Mouse (Mus musculus) midbrain, embryonic 14.5 days (tissue): ENCODE measurements around the gene Tmem189. TPM values are rescaled to one million over a fixed set of nuclear protein-coding genes. Genes with fewer than 3 reads are reported as not detected.

Source experiments
- ATAC-seq: fragments of 200-750 bp; cut with Nextera tagmentation; 2 replicates; pipeline ENCODE4 v1.8.0; 2017; ENCODE audit warnings: moderate number of reproducible peaks, moderate library complexity; ENCODE audit not compliant: low FRiP score, low TSS enrichment
- DNase-seq: peaks from one replicate; pipeline ENCODE4 v3.0.0-alpha.2; 2015
- H3K27ac ChIP-seq: fragments of 300-500 bp; sonication (generic); replicated peaks from 2 replicates; pipeline ENCODE4 v1.5.1; 2014; ENCODE audit warnings: mild to moderate bottlenecking, low read depth, low read length, moderate library complexity
- H3K27me3 ChIP-seq: fragments of 300-500 bp; sonication (generic); 2 replicates; pipeline ENCODE4 v1.6.1; 2014; ENCODE audit warnings: low read length, control low read depth, mixed read lengths; ENCODE audit not compliant: control insufficient read depth, insufficient read depth
- H3K36me3 ChIP-seq: fragments of 300-500 bp; sonication (generic); 2 replicates; pipeline ENCODE4 v1.6.1; 2014; ENCODE audit warnings: low read length, control low read depth; ENCODE audit not compliant: control insufficient read depth, insufficient read depth
- H3K4me1 ChIP-seq: fragments of 300-500 bp; sonication (generic); 2 replicates; pipeline ENCODE4 v1.6.1; 2014; ENCODE audit warnings: mild to moderate bottlenecking, antibody characterized with exemption, low read length, control low read depth; ENCODE audit not compliant: control insufficient read depth, insufficient read depth
- H3K4me2 ChIP-seq: fragments of 300-500 bp; sonication (generic); 2 replicates; pipeline ENCODE4 v1.6.1; 2014; ENCODE audit warnings: mild to moderate bottlenecking, low read length, moderate library complexity
- H3K4me3 ChIP-seq: fragments of 300-500 bp; sonication (generic); replicated peaks from 2 replicates; pipeline ENCODE4 v1.5.1; 2014; ENCODE audit warnings: low read depth, low read length
- H3K9ac ChIP-seq: fragments of 300-500 bp; sonication (generic); replicated peaks from 2 replicates; pipeline ENCODE4 v1.6.1; 2014; ENCODE audit warnings: mild to moderate bottlenecking, low read length, moderate library complexity
- H3K9me3 ChIP-seq: fragments of 300-500 bp; sonication (generic); 2 replicates; pipeline ENCODE4 v1.6.1; 2016; ENCODE audit warnings: low read length, control low read depth, mixed read lengths; ENCODE audit not compliant: control insufficient read depth
- WGBS: fragments of 180-500 bp; shearing (Covaris S2); extraction: QIAGEN DNeasy Blood & Tissue Kit; methylation state at CpG from one replicate; pipeline ENCODE4 v1.1.7; 2014; 5-methylcytosine and 5-hydroxymethylcytosine counted together
- microRNA-seq: library from miRNA; unstranded; fragments of <30 nt; microRNA quantifications from one replicate; pipeline ENCODE4, GENCODE M21; 2016
- polyA plus RNA-seq: library from polyadenylated mRNA; unstranded; fragments of >200 nt; fragmentation: Nextera tagmentation; extraction: Ambion mirVana; gene quantifications from 2 replicates; pipeline ENCODE4 v1.2.1, GENCODE M21; 2014

Gene Tmem189
- polyA plus RNA-seq, 1 experiment from 2014 or later, result 28.8 TPM

DNA sequence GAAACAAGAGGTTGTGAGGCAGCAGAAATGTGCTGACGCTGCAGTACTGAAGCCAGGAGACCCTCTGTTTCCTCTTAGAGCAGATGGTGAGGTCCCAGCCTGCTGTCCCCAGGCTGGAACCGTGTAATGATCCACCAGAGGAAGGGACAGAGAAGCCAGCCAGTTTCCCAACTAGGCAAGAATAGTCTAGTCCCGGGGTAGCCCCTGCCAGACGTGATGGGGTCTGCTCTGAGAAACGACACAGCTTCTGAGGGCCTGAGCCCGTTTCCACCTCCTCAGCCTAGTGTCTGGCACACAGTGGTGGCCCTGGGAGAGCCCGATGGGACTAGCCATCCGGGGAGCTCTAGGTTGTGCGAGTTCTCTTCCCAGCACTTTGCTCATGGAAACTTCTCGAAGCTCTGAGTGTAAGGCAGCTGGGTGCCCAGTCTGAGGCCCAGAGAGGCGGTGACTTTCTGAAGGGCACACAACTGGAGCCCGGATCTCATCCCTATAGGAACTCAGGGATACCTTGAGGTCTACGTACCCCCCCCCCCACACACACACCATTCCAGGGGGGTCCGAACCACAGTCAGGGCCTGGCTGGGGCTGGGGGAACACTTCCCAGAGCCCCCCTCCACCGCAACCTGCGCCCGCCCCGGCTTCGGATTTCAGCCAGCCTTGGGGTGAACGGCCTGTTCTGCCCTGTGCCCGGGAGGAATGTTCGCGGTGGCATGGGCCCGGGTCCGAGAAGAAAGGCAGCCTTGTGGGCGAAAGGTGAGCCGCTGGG, 92.7 kb downstream of the Tmem189 start:
- ATAC-seq (0 out of 2 replicates have a peak, but pooled peaks have one; percentile 11), DNase-seq (no peak)
- Histone ChIP-seq H3K4me3 (no peak overlapping the region), H3K4me1 (0 out of 2 replicates have a peak, but pooled peaks cover 5% of the 10 kb centered on the region), H3K27ac (no peak overlapping the region), H3K4me2 (peak overlapping the region; percentile 42), H3K9ac (peak overlapping the region; percentile 39; the same call in 1 of the 2 replicates), H3K36me3 (no peaks in the 10 kb centered on the region), H3K27me3 (no peaks in the 10 kb centered on the region; the same call in 1 of the 2 replicates), H3K9me3 (no peaks in the 10 kb centered on the region)
- 41% methylated on average over 27 of the region's 27 CpGs for WGBS

GRCm38 (mm10) chr2:167596262-167596661, 93.4 kb downstream of the Tmem189 start:
- DNase-seq (no peak), ATAC-seq (no peak)
- Histone ChIP-seq H3K36me3 (no peaks in the 10 kb centered on the region), H3K4me2 (no peak overlapping the region), H3K9me3 (no peaks in the 10 kb centered on the region), H3K27ac (no peak overlapping the region), H3K27me3 (no peaks in the 10 kb centered on the region; the same call in 1 of the 2 replicates), H3K4me3 (no peak overlapping the region), H3K4me1 (0 out of 2 replicates have a peak, but pooled peaks cover 5% of the 10 kb centered on the region), H3K9ac (no peak overlapping the region)
- 61% methylated on average over 4 of the region's 4 CpGs for WGBS

GRCm38 (mm10) chr2:167595761-167596171, 93.9 kb downstream of the Tmem189 start:
- H3K9me3 ChIP-seq, result no peaks in the 10 kb centered on the region
- no peak overlapping the region for H3K27ac ChIP-seq
- no peaks in the 10 kb centered on the region; the same call in 1 of the 2 replicates for H3K27me3 ChIP-seq
- no peak overlapping the region for H3K4me2 ChIP-seq
- H3K36me3 ChIP-seq, result no peaks in the 10 kb centered on the region
- H3K9ac ChIP-seq, result no peak overlapping the region
- DNase-seq (no peak), ATAC-seq (no peak)
- H3K4me1 ChIP-seq, result 0 out of 2 replicates have a peak, but pooled peaks cover 5% of the 10 kb centered on the region
- 49% methylated on average over 14 of the region's 14 CpGs for WGBS
- H3K4me3 ChIP-seq, result no peak overlapping the region

DNA sequence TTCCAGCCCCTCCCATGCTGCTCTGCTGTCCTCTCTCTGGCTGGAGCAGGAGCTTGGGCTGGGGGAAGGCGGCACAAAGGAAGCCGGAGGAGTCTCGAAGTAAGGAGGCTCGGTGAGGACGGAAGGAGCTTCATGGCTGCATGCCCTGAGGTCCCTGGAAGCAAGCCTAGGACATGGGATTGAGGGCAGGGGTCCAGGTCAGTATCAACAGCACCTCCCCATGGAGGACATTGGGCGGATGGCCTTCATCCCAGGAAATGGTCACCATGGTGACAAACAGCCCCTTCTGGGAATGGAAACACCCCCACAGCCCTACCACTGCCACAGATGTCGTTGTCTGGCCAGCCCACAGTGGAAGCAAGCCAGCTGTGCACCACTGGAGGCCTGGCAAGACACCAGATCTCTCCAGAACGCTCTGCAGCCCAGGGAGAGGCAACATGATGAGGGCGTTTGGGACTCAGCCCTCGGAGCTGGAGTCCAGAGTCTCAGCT, 95.1 kb downstream of the Tmem189 start:
- ATAC-seq (no peak), DNase-seq (peak; percentile 48)
- 0 out of 2 replicates have a peak, but pooled peaks cover 5% of the 10 kb centered on the region for H3K4me1 ChIP-seq
- H3K4me3 ChIP-seq, result no peak overlapping the region
- H3K36me3 ChIP-seq, result no peaks in the 10 kb centered on the region
- no peak overlapping the region for H3K27ac ChIP-seq
- no peaks in the 10 kb centered on the region for H3K9me3 ChIP-seq
- H3K4me2 ChIP-seq, result no peak overlapping the region
- no peaks in the 10 kb centered on the region; the same call in 1 of the 2 replicates for H3K27me3 ChIP-seq
- H3K9ac ChIP-seq, result no peak overlapping the region
- WGBS, result 27% methylated on average over 10 of the region's 10 CpGs

DNA sequence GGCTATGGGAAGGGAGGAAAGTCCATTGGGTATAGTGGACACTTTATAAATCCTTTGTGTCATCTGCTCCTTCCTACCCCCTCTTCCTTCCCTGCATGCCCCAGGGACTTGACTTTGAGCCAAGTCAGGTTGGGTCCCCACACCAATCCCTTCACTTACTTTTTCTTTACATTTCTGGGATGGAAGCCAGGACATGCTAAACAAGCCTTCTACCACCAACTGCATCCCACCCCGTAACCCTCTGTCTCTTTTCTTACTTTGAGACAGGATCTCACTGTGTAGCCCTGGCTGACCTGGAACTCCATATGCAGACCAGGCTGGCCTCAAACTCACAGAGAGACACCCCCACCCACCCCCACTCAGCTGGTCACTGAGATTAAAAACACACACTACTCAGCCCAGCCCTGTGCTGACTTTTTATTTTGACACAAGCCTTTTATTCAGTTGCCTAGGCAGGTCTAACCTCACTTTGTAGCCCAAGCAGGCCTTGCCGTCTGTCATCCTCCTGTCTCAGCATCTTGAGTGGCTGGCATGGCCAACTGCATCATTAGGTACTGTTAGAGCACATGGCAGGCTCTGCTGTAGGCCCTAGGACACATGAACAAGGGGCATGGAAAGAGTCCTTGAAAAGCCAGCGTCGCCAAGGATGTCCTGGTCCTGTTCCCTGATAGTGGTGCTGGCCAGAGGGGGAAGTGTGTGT, 95.9 kb downstream of the Tmem189 start:
- H3K27ac ChIP-seq, result no peak overlapping the region
- WGBS, result 91% methylated on average over 4 of the region's 4 CpGs
- ATAC-seq, result no peak

More for the DNA sequence above, 95.9 kb downstream of the Tmem189 start:
- no peaks in the 10 kb centered on the region for H3K9me3 ChIP-seq
- no peaks in the 10 kb centered on the region for H3K36me3 ChIP-seq
- H3K4me2 ChIP-seq, result no peak overlapping the region
- no peak overlapping the region for H3K4me3 ChIP-seq
- no peak overlapping the region for H3K9ac ChIP-seq
- H3K27me3 ChIP-seq, result no peaks in the 10 kb centered on the region; the same call in 1 of the 2 replicates
- no peak for DNase-seq
- H3K4me1 ChIP-seq, result 0 out of 2 replicates have a peak, but pooled peaks cover 5% of the 10 kb centered on the region

Small RNA genes within 50 kb of the gene (microRNA-seq; reads per million reads assigned to microRNA genes)
- gene Gm22355, result not detected

Other genes with a start within 250 kb of the Tmem189 start
- 127 and 146 TPM in 2 replicates for gene Rnf114, start 197.2 kb downstream of the Tmem189 start, polyA plus RNA-seq
- gene Spata2, start 196.9 kb downstream of the Tmem189 start, polyA plus RNA-seq, result 27.4 and 29.9 TPM in 2 replicates
- 0.53 and 4.4 TPM in 2 replicates for gene Snai1, start 151.6 kb downstream of the Tmem189 start, polyA plus RNA-seq
- 286 and 299 TPM in 2 replicates for gene Ube2v1, start 57.7 kb downstream of the Tmem189 start, polyA plus RNA-seq
- 8.0 and 11.5 TPM in 2 replicates for gene Gm20431, start 28.3 kb downstream of the Tmem189 start, polyA plus RNA-seq
- gene Cebpb, start 907 bp downstream of the Tmem189 start, polyA plus RNA-seq, result 1.4 TPM in 2 replicates
- gene Ptpn1, start 242.2 kb upstream of the Tmem189 start, polyA plus RNA-seq, result 53.1 and 81.9 TPM in 2 replicates